Mouse (Mus musculus) frontal cortex, postnatal 25 days (tissue): Measurements from ENCODE around the gene Cadps2.

Source experiments
- DNase-seq, 2 experiments: peaks; one replicate each; pipeline ENCODE4 v3.0.0; 2022; ENCODE audit warnings: low spot score in 2 of 2

The Cadps2 gene

DNA sequence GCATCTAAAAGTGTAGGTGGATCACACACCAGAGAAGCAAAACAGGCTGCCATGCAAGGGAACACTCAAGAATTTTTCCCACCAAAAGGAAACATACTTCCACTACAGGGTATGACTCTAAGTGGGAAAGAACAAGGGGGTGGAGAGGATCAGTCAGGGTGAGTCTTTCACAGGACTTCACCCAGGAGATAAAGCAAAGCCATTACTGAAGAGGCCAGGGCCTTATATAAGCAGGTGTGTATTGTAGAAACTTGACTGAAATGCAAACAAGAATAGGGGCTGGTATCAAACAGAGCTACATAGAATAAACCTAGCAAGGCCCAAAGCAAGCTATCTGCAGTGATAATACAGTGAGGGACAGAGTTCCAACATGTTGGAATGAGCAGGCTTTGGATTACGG is 271.6 kb downstream of the Cadps2 start:
- no peak for DNase-seq

DNA sequence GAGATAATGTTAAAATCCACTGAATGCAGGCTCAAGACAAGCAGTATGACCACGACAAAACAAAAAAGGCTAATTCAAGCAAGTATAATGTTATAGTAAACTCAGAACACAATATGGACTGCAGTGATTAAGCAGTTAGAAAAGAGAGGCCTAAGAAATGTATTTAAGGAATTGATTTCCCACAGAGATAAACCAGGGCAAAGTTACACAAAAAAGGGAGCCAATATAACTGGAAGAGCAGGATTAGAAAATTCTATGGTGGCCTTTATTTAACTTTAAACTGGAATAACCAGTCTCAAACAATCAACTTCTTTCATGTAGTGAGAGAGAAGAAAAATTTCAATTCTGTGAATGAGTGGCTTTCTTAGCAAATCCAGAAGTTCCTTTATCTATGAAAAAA is 289.3 kb downstream of the Cadps2 start:
- DNase-seq, result no peak

DNA sequence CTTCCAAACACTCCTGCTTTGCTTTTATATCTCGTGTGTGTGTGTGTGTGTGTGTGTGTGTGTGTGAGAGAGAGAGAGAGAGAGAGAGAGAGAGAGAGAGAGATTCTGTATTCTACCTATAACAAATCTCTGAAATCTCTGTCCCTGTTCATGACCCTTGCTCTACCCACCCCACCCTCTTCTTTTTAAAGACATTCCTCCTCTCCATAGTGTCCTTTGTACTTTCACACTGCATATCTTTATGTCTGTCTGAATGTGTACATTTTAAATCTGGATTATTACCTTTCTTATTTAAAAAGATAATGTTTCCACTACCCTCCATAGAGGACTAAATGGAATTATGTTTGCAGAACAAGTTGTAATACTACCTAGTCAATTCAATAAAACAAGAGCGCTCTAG is 315.5 kb downstream of the Cadps2 start:
- no peak for DNase-seq

DNA sequence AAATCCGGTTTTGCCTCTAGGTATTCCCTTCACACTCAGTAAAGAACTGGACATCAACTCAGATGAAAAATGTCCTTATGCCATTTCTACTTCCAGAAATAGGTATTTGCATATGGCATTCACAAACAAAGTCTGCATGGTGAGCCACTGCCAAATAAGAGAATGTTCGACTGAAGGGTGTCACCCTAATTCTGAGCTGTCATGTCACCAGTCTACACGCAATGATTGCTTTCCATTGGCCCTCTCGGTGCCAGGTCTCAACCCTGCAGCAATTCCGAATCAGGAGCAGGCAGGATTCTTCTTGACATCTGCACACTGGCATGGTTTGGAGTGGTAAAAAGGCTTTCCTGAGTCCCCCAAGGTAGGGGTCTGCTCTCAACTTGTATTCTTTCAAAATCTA is 316.7 kb downstream of the Cadps2 start:
- no peak for DNase-seq

DNA sequence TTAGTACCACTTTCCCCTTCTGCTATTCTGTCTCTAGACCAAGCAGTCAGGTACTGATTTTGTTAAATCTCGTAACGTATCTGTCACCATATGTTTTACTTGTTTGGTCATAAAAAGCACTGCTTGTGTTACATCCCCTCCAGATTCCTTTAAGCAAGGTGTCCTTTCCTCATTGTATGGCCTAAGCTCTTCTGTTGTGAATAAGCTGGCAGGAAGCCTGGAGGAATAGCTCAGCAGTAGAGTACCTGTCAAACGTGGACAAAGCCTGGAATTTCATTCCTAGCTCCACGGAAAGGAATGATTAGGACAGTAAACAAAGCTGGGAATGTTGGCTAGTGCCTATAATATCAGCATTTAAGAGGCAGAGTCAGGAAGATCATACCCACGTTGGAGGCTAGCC is 340.6 kb downstream of the Cadps2 start:
- no peak for DNase-seq

DNA sequence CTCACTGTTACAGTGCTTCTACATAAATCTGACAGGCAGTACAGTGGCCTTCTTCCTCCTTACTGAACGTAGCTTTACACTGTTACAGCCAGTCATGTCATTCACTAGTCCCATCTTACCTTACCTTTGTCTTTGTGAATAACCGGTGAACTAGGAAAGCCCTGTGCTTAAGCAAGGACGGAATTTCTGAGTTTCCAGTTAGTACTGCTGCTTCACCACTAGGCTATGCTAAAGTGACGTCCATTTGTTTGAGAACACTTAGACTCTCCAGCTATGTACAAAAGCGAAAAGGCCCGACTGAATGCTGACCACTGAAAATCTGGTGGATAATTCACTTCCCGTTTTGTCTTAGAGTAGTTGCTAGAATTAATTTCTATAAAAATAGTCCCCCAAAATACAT is 347.4 kb downstream of the Cadps2 start:
- peak in 1 of 2 experiments; percentile 10 for DNase-seq

DNA sequence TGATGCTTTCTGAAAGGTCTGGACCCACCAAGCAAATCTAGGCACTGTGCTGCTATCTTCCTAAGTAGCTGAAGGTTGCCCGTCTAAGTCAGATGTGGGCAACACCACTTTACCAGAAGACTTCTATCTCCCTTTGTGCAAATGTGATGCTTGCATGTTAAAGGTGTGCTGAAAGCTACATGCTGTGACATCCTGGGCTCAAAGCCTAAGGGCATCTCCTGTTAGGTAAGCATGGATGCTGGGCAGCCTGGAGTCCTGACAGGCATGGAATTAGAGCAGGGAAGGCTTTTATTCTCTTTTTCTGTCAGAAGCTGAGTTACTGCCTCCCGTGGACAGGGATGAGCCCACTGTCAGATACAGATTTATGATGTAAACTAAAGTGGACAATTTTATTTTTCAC is 348.8 kb downstream of the Cadps2 start:
- no peak for DNase-seq

DNA sequence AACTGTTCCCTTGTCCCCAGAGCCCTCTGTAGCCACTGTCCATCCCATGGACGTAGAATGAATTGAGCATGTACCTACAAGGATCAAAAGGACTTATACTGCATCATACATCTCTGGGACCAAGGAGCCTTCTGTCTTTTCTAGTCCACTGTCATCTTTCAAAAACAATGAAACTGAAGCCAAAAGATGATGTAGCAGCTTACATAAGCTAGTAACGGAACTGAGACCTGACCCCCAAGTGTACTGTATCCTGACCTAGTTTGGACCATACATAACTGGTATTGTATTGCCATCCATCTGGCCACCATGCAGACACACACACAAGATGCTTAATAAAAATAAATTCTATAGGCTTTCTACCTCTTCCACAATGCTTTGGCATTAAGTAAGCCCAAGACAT is 350.2 kb downstream of the Cadps2 start:
- DNase-seq, result no peak

DNA sequence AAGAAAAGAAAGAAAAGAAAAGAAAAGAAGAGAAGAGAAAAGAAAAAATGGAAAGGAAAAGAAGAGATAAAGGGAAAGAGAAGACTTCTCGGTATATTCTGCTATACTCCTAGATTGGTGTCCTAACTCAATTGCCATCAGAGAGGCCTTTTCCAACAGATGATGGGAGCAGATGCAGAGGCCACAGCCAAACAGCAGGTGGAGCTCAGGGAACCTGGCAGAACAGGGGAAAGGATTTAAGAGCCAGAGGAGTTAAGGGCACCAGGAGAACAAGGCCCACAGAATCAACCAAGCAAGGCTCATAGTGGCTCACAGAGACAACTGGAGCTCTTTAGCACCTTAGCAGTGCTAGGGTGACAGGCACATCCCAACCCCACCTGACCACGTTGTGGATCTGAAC is 366.5 kb downstream of the Cadps2 start:
- DNase-seq, result no peak

DNA sequence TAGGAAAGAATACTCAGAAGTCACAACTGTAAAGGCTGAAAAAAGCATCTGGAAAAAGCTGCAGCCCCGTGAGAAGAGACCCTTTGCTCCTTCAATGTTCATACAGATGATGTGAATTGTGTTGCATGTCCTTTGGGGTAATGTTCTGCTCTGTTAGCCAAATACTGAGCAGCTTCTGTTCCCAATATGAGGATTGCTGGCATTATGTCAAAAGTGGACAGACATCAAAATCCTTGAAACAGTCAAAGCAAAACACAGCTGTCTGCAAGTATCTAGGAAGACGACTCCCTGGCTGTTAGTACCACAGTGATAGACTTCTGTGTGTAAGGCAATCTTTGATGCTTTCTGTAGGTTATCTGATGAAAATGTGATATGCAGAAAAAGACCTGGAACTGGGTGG is 367.4 kb downstream of the Cadps2 start:
- no peak for DNase-seq

DNA sequence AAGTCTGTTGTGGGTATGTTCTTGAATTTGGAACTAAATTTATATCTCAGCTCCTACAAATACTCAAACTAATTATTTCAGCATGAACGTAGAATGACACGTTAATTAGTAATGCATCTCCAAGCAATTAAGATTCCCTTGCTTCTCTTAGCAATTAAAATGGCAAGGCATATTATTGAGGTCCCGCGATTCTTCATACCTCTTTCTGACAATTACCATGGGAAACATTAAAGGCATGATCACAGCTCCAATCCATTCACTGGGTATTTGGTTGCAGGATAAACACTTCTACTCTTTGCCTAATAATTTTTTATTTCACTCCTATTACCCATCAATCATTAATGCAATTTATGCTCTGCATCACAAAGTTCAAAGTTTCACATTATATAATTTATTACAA is 371.3 kb downstream of the Cadps2 start:
- no peak for DNase-seq

DNA sequence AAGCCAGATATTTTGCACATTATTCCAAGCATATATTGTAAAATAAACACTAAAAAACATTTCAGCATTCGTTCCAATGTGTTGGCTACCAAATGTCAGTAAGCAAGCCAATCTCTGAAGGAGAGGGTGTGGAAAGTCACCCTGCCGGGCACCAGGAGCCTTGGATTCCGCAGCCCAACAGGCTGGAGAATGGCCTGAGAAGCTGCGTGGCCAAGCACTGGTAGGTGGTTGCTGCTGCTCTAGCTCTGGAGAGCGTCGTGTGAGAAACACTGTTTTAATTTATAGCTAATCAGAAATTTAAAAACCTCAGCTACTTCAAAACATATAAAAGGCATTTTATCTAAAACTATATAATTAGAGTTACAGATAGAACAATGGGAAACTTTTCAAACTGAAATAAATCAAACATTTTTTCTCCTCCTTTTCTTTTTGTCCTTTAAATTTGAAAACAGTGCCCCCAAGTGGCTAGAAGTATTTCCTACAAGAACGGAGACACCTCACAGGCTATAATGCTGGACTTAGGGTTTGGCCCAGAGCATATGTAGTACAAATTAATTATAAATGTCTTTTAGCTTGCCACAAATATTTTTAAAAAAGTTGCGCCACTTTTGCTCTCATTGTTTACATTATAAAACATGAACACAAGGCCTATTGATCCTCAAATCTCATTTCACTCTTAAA is 376.5 kb downstream of the Cadps2 start:
- no peak for DNase-seq

DNA sequence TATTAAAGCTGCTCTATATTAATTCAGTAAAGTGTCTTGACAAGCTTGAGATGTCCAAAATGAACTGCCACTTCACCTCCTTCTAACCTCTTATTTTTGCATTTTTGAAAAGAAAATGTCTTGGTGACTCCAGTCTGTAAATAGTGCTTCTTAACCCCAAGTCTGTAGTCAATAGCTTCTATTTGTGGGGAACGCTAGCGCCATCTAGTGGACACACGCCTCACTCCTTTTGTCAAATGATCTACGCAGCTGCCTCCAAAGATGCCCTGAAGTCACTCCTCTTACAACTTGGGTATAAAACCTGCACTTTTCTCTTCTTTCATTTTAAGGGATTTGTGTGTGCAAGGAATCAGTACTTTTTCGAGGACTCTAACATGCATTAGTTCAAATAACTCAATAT is 381.5 kb downstream of the Cadps2 start:
- DNase-seq, result peak; percentile 42 to 53

DNA sequence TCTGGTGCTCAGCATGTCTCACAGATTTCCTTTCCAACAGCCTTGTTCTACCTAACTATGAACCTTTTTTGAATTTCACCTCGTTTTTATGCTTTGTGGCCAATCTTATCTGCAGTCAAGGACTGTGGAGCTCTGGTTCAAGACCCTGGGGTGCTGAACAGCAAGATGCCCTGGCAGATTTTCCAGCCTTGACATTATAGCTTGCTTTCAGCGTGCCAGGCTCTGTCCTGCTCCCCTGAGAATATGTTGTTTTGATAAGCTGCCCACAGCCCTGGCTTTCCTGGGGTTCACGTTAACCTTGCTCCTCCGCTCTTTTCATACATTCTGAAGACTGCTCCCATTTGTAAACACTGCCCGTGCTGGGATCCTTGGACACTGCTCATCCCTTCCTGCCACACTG is 385.3 kb downstream of the Cadps2 start:
- no peak for DNase-seq

DNA sequence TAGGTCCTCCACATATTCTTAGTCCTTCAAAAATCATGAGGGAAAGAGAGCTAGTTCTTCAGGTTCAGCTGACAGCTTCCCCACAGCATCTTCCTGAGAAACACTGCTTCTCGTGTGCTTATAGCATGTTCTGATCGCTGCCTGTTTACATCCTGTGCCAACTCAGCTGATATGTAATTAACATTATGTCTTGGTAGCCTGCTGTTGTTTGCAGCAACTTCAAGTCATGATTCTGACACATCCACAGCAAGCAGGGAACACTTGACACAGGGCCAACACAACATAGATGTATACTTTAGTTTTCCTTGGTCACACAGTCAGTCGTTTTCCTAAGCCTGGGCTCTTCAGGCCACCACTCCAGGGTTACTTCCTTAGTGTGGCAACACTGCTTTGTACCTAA is 399.3 kb downstream of the Cadps2 start:
- no peak for DNase-seq

DNA sequence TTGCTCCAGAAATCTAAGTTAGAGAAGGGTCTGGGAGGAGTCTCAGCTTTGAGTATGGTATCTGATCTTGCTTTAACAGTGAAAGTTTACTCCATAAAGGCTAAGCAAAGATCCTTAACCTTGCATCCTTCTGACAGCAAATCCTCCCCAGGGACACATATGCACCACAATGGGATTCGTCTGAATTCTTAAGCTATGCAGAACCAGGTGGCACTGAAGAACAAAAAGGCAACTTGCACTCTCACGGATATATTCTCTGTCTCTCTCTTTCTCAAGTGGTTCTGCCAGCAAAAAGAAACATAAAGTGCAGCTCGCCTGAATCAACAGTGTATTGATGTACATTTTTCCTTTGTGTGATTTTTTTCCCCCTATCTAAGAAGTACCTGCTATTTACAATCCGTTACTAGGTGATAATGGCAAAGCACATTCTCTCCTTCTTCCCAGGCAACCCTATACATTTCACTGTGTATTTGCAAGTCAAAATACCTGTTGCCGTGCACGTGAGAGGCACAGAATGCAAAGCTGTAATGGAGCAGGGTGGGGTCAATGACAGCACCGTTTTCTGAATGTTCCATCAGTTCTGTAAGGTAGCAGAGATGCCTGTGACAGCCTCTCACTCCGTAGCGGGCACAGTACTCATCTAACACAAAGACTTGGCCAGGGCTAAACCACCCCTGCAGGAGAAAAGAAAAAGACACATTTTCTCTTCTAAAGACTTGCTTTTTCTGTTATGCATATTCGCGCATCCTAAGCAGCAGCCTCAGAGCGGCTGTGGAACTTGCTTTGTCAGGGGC is 428.8 kb downstream of the Cadps2 start:
- no peak for DNase-seq

DNA sequence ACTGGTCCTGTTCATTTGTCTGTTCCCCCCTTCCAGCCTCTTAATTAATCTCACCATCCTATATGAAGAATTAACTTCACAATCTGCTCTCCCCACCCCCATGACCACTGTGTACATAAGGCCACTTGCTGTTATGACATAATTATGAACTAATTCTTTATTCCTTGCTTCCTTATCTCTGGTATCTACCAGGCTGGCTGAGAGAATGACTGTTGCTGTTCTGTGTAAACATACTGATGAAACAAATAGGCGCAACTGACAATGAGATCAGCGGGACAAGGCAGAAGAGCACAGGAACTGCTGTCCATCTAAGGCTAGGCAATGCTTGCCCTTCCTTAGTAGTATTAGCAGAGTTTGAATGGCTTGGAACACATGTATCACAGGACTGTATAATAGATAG is 445.1 kb downstream of the Cadps2 start:
- no peak for DNase-seq

DNA sequence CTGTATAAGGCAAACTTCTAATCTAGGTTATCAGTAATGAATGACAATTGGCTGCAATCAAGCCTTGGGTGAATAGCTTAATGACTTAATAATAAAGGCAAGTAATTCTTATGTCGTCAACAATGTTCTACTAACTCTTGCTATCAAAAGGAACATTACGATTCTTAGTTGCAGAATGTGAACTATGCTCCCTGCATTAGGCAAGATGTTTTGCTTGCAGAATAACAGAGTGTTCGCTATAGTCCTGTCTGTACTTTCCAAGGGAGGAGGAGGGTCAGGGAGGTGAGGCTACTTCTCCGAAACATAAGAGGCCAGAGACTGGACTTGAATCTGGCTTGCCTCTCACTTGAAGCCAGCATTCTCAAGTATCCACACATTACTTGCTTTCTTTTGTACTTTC is 446.5 kb downstream of the Cadps2 start:
- DNase-seq, result no peak

DNA sequence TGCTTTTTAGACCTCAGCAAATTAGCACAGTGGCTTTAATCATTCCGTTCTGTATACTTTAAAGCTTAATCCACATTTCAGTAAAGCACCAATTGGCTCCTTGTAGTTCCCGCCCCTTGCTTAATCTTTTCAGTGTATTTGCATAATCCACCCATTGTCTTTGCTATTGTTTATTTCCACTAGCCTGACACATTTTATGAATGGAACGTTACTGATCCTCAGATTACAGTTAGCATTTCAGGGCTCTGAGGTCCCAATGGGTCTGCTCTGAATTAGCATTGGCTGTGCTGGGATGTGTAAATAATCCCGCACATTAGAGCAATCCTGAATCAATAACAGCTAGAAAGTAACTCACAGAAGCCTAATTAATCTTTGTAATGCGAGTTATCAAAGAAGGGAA is 452.5 kb downstream of the Cadps2 start:
- DNase-seq, result no peak

DNA sequence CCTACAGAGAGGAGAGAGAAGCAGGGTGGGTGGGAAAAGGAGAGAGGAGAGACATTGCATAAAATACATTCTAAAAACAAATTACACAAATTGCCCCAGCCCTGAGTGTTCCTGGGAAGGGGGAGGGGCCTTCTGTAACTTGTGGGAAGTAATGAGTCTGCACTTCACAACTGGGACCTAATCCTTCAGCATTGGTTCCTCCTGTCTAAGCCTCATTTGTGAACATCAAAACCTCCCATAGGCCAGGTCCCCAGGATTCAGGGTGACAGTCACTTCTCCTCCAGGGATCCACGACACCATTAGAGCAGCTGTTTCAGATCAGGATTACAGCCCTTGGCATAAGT is 456.2 kb downstream of the Cadps2 start:
- DNase-seq, result no peak

DNA sequence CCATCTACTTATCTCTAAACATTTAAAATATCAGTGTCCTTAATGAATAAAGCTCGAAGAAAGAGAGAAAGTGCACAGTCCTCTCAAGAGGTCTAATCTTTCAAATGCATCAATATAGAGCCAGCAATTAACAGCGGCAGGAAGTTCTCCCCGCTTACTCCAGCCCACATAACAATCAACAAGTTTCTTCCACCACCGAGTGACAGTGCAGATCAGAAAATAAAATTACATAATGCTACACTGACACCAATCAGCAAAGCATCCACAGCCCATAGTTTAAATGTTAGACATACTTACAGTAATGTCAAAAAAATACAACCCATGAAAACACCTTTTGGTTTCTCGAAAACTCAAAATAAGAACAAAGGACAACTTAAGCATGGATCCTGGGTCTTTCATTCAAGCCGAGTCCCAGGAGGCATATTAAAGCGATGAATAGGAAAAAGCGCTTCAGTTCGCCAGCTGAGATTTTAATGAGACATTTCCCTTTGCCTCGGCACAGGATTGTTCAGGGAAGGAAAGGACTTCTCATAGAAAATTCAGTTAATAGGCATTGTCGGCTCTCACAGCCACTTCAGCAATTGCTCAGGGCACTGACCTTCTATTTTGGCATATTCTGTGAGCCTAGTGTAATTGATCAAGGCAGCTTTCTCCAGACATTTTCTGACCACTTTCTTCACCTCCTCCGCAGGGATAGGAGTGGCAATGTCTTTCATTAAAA is 456.8 kb downstream of the Cadps2 start:
- DNase-seq, result no peak

DNA sequence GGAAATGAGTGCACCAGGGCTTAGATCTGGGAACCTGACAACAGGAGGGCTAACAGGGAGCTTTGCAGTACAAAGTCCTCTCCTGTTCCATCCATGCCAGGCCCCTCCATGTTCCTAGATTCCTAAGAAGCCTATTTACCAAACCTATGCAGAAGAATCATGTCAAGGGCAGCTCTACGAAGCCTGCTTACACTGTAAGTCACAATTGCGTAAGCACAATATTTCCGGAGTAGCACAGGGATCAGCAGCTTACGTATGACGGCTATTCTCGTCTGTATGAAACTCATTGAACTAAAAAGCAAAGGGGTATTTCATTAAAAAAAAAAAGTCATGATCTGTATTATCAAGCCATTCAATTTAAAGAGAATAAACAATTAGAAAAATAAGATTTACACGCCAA is 462.9 kb downstream of the Cadps2 start:
- no peak for DNase-seq

DNA sequence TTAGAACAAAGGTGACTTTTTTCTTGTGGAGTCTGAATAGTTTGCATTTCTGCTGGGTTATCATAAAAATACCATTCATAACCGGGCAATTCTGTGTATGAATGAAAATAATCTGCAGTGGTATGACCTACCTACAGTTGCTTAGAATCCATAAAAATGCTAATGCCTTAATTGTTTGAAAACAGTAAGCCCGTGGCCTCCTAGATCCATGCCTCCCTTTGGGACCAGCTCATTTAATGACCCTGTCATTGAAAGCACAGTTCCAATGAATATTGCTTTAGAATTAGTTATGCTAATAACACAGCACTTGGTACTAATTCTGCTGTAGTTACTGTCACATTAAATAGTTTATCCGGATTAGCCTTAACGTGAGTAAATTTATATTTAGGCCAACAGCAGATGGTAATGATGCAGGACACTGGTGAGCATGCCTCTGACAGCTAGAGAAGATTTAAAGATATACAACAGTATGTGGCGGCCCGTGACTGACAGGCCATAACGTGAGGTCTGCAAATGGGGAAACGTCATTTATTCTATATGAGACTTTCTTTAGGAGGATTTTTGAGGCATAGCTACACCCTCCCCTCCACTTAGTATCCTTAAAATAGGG is 477.3 kb downstream of the Cadps2 start:
- DNase-seq, result no peak
